Mouse (Mus musculus): Measurements from ENCODE around the gene Taldo1. TPM values are rescaled to one million over a fixed set of nuclear protein-coding genes. Genes with fewer than 3 reads are reported as not detected.

The Taldo1 gene
- polyA plus RNA-seq, 1 experiment: 522 TPM

- no peak overlapping the region for H3K4me3 ChIP-seq (replicated peaks; ENCODE audit: control insufficient read depth, low read depth, low read length)
- no peak overlapping the region for H3K27ac ChIP-seq (ENCODE audit: control insufficient read depth, insufficient read depth, low read depth, low read length, poor library complexity)
- 77% methylated on average over 9 of the region's 9 CpGs for WGBS
- no peak for TF ChIP-seq CTCF (IDR thresholded peaks at IDR 0.05; ENCODE audit: control insufficient read depth, insufficient read depth, low read length)
- TF ChIP-seq POLR2A (IDR thresholded peaks at IDR 0.05; ENCODE audit: borderline replicate concordance, control insufficient read depth, low read depth, low read length): no peak
- no peaks in the 10 kb centered on the region for H3K4me1 ChIP-seq (ENCODE audit: control insufficient read depth, insufficient read depth, low read length)
These were observed 28.2 kb downstream of the Taldo1 start for GRCm38 (mm10) chr7:141420030-141420702.

GRCm38 (mm10) chr7:141423811-141424210 lies 31.8 kb downstream of the Taldo1 start:
- H3K4me1 ChIP-seq (ENCODE audit: control insufficient read depth, insufficient read depth, low read length): no peaks in the 10 kb centered on the region
- no peak for TF ChIP-seq CTCF (IDR thresholded peaks at IDR 0.05; ENCODE audit: control insufficient read depth, insufficient read depth, low read length)
- TF ChIP-seq POLR2A (IDR thresholded peaks at IDR 0.05; ENCODE audit: borderline replicate concordance, control insufficient read depth, low read depth, low read length): no peak
- no peak overlapping the region for H3K27ac ChIP-seq (ENCODE audit: control insufficient read depth, insufficient read depth, low read depth, low read length, poor library complexity)
- H3K4me3 ChIP-seq (replicated peaks; ENCODE audit: control insufficient read depth, low read depth, low read length): no peak overlapping the region
- 67% methylated on average over 4 of the region's 4 CpGs for WGBS

- 80% methylated on average over 12 of the region's 12 CpGs for WGBS
- Histone ChIP-seq H3K4me3 (replicated peaks; ENCODE audit: control insufficient read depth, low read depth, low read length) (no peak overlapping the region), H3K4me1 (ENCODE audit: control insufficient read depth, insufficient read depth, low read length) (no peaks in the 10 kb centered on the region; the same call in 1 of the 2 replicates), H3K27ac (ENCODE audit: control insufficient read depth, insufficient read depth, low read depth, low read length, poor library complexity) (no peak overlapping the region)
- no peak for TF ChIP-seq CTCF (IDR thresholded peaks at IDR 0.05; ENCODE audit: control insufficient read depth, insufficient read depth, low read length)
- no peak for TF ChIP-seq POLR2A (IDR thresholded peaks at IDR 0.05; ENCODE audit: borderline replicate concordance, control insufficient read depth, low read depth, low read length)
These were observed 35.1 kb downstream of the Taldo1 start for GRCm38 (mm10) chr7:141426948-141427730.

- Histone ChIP-seq H3K27ac (ENCODE audit: control insufficient read depth, insufficient read depth, low read depth, low read length, poor library complexity) (no peak overlapping the region), H3K4me1 (ENCODE audit: control insufficient read depth, insufficient read depth, low read length) (no peaks in the 10 kb centered on the region; the same call in 1 of the 2 replicates), H3K4me3 (replicated peaks; ENCODE audit: control insufficient read depth, low read depth, low read length) (no peak overlapping the region)
- 78% methylated on average over 5 of the region's 5 CpGs for WGBS
- TF ChIP-seq POLR2A (IDR thresholded peaks at IDR 0.05; ENCODE audit: borderline replicate concordance, control insufficient read depth, low read depth, low read length) (no peak), CTCF (IDR thresholded peaks at IDR 0.05; ENCODE audit: control insufficient read depth, insufficient read depth, low read length) (no peak)
These were observed 36.7 kb downstream of the Taldo1 start for GRCm38 (mm10) chr7:141428701-141429100.

GRCm38 (mm10) chr7:141429310-141429709 lies 37.3 kb downstream of the Taldo1 start, which contains the start of gene Cend1:
Cend1 (minus strand) TSS chr7:141429491.
- no peak within 1 kb of the TSS for H3K27ac ChIP-seq (ENCODE audit: control insufficient read depth, insufficient read depth, low read depth, low read length, poor library complexity)
- TF ChIP-seq CTCF (IDR thresholded peaks at IDR 0.05; ENCODE audit: control insufficient read depth, insufficient read depth, low read length): no peak
- TF ChIP-seq POLR2A (IDR thresholded peaks at IDR 0.05; ENCODE audit: borderline replicate concordance, control insufficient read depth, low read depth, low read length): no peak
- no peaks in the 10 kb centered on the region; the same call in 1 of the 2 replicates for H3K4me1 ChIP-seq (ENCODE audit: control insufficient read depth, insufficient read depth, low read length)
- WGBS: 69% methylated on average over 19 of the region's 19 CpGs
- no peak within 1 kb of the TSS for H3K4me3 ChIP-seq (replicated peaks; ENCODE audit: control insufficient read depth, low read depth, low read length)

- WGBS: 87% methylated on average over 9 of the region's 9 CpGs
- TF ChIP-seq CTCF (IDR thresholded peaks at IDR 0.05; ENCODE audit: control insufficient read depth, insufficient read depth, low read length) (no peak), POLR2A (IDR thresholded peaks at IDR 0.05; ENCODE audit: borderline replicate concordance, control insufficient read depth, low read depth, low read length) (no peak)
These were observed 38.0 kb downstream of the Taldo1 start for GRCm38 (mm10) chr7:141429840-141430584.

GRCm38 (mm10) chr7:141430585-141431240 lies 38.7 kb downstream of the Taldo1 start:
- no peak overlapping the region for H3K4me3 ChIP-seq (replicated peaks; ENCODE audit: control insufficient read depth, low read depth, low read length)
- no peak for TF ChIP-seq CTCF (IDR thresholded peaks at IDR 0.05; ENCODE audit: control insufficient read depth, insufficient read depth, low read length)
- no peak for TF ChIP-seq POLR2A (IDR thresholded peaks at IDR 0.05; ENCODE audit: borderline replicate concordance, control insufficient read depth, low read depth, low read length)
- 86% methylated on average over 9 of the region's 9 CpGs for WGBS
- H3K27ac ChIP-seq (ENCODE audit: control insufficient read depth, insufficient read depth, low read depth, low read length, poor library complexity): no peak overlapping the region
- H3K4me1 ChIP-seq (ENCODE audit: control insufficient read depth, insufficient read depth, low read length): peaks cover 3% of the 10 kb centered on the region

More at GRCm38 (mm10) chr7:141429840-141430584, 38.0 kb downstream of the Taldo1 start:
- Histone ChIP-seq H3K4me3 (replicated peaks; ENCODE audit: control insufficient read depth, low read depth, low read length) (no peak overlapping the region), H3K27ac (ENCODE audit: control insufficient read depth, insufficient read depth, low read depth, low read length, poor library complexity) (no peak overlapping the region), H3K4me1 (ENCODE audit: control insufficient read depth, insufficient read depth, low read length) (peaks cover 1% of the 10 kb centered on the region)
